Mouse (Mus musculus) cerebellum, adult 11 months (tissue): Measurements from ENCODE around the gene Sf3b1.
"Not testable (repeated sequence)": the region's sequence is repeated elsewhere in the genome, so short reads cannot be mapped to it uniquely, and the experiment has no call there.

Source experiments
- DNase-seq: peaks from one replicate; pipeline ENCODE4 v3.0.0; 2022

The Sf3b1 gene

DNA sequence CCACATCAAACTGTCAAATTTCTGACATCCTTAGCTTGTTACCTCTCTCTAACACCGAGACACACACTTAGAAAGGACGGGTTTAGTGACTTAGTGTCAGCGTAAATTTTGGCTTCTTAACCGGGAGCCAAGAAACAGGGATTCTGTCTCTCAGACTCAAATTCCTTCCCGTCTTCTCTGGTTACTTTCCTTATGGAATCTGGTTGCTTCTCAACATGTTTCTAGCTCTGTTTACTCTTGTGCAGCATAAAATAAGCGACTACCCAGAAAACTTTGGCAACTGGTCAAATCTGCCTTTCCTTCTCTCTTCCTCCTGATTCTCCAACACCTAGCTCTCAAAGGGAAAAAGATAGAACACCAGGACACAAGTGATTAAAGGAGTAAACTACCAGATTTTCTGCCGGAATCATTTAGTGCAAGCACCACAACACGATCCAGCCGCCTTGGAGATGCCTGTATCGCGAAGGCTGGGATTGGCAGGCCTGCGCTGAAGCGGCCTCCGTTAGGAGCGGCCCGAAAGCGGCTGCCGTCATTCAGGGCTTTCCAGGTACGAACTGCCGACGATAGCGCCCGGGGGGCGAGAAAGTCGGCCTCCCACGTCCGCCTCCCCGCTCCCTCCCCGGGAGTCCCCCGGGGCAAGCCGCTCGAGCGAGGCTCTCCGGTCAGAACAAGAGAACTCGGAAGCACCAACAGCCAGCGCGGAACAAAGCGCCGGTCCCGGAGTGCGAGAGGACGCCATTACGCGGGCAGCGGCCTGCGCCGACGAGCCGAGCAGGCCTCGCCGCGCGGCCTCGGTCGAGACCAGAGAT, 633 bp downstream of the Sf3b1 start:
- DNase-seq: no peak

DNA sequence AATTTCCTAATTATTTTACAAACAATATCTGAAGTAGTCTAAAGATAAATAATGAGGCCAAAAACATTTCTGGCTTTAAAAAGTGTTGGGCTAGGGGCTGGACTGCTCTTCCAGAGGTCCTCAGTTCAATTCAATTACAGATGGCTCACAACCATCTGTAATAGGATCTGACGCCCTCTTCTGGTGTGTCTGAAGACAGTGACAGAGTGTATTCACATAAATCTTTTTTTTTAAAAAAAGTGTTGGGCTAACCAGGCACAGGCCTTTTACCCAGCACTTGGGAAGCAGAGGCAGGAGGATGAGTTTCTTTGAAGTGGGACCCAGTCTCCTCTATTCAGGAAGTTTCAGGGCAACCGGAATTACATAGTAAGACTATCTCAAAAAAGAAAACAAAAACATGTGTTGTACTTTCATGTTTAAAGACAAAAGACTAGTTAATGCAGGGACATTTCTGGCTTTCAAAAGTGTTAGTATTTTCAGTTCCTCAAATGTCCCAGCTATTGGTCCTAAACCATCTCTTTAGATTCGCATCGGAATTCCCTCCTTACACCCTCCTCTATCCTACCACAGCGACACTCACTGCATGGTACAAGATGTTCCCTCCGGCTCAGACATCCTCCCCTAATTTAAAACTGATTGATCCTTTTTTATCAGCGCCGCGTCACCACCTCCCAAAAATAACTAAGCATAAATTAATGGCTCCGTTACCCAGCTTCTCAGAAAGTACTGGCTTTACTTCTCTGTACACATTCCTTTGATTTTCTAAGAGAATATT, 1.4 kb downstream of the Sf3b1 start:
- DNase-seq: no peak

DNA sequence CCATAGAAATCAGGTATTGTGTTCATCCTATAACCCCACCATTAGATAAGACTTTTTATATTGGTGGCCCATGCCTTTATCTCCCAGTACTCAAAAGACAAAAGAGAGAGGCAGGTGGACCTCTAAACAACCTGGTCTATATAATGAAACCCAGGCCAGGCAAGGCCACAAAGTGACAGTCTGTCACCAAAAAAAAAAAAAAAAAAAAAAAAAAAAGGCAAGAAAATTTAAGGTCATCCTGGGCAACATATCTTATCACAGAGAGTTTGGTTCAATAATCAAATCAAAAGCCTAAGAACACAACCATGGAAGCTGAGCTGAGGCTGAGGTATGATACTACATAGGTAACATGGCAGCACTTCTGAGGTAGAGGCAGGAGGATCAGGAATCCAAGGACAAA, 5.4 kb downstream of the Sf3b1 start:
- DNase-seq: no peak

DNA sequence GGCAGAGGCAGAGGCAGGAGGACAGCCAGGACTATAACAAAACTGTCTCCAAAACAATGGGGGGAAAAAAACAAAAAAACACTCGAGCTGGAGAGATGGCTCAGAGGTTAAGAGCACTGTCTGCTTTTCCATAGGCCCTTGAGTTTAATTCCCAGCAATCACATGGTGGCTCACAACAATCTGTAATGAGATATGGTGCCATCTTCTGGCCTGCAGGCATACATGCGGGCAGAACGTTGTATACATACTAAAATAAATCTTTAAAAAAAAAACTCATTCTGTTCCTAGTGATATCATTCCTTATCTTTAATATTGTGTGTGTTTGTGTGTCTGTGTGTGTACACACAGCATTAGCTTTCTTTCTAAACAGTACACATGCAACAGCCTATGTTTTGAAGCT, 14.8 kb downstream of the Sf3b1 start:
- DNase-seq: no peak

DNA sequence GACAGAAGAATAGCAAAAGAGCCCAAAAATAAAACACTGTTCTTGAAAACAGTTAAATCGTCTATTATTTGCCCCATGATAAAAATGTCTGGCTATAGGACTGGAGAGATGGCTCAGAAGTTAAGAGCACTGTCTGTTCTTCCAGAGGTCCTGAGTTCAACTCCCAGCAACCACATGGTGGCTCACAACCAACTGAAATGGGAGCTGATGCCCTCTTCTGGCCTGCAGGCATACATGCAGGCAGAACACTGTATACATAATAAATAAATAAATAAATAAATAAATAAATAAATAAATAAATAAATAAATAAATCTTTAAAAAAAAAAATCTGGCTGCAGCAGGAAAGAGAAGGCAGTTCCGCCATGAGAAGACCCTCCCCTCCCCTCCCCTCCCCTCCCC, 19.0 kb downstream of the Sf3b1 start:
- DNase-seq: not testable (repeated sequence)

DNA sequence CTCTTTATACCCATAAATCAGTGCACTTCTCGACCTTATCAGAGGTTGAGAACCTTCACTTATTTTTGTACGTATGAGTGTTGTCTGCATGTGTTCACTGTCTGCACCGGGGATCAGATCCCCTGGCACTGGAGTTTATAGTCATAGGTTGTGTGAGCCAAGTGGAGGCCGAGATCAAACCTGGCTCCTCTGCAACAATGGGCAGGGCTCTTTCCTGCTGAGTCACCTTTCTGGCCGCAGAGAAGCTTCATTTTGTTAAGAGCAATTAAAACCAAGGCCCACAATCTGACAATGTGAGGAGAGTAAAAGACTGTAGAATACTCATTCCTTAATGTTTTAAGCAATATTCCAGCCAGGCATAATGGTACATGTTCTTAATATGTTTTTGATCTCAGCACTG, 33.7 kb downstream of the Sf3b1 start:
- DNase-seq: no peak

DNA sequence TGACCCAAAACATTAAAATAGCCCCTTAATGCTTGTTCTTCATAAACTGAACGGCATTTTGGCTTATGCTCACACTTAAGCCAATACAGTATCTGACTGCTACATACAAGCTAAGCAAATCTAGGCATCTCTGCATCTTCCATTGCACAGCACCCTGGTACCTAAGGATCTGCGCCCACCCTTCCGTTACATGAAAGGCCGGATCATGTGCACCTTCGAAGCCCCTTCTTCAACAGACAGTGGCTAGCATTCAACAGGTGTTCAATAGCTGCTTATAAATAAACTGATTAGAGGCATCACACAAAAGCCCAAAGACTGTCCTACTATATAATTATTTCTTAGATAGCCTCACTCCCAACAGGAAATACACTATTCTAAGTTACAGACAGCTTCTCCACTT, 41.0 kb downstream of the Sf3b1 start:
- no peak for DNase-seq

DNA sequence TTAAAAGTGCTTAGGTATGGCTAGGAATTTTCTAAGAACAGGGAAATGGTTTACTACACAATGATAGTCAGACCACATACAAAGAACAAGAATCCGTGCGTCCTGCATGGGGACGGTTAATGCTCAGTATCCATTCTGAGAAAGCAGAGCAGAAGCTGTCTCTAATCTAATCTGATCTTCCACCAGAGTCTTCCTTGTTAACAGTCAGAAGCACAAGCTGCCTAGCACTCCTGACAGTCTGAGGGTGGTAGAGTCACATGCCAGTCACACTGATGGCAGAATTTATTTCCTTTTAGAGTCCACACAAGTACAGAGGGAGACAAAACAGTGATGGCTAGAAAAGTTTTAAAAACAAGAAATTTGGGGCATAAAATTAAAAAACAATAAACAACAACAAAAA, 41.5 kb downstream of the Sf3b1 start:
- no peak for DNase-seq

DNA sequence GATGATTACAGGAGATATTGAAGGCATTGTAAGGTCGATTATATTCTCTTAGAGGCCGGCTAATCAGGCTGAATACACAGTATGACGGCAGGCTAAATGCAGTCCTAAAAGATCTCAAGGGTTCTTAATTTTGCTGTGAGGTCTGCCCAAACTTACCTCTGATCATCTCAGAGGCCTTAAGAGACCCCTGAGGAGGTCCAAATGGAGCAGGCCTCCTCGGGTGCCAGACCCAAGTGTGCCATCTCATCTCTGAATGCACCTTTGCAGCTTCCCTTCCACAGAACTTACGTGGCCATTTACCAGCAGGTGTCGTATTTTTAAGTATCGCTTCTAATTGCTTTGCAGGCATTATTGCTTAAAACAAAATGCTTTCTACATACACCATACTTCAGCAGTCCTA, 43.1 kb downstream of the Sf3b1 start:
- no peak for DNase-seq

DNA sequence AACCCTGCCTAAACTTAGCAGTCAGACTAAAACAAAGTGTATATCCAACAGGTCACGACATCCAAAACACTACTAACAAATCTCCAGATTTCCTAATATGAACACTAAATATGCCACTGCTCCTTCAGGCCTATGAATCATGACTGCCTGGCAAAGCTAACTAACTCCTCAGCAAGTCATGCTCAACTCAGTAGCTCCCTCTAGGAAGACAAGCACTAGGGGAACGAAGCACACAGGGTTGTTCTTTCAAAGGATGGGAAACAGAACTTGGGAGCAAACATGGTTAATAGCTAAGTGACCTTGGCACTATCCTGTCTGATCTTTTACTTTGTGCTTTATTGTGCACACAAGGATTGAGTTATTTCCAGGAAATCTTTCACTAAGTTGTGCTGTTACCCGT, 43.9 kb downstream of the Sf3b1 start:
- no peak for DNase-seq

DNA sequence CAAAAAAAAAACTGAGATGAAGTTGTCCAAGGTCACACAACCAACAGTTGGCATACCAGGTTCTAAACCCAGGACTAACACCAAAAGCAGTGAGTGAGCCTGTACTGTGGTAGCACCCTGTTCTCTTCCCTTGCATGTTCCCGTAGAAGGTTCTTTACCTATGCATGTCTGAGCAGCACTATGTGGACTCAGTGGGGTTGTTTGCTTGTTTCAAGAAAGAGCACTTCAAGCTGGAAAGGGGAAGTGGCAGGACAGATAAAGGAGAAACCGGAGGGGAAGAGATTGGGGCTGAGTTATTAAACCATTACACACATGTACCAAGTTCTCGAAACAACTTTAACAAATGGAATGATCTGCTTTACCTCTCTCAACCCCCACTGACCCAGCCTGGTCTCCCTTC, 44.6 kb downstream of the Sf3b1 start:
- DNase-seq: no peak

DNA sequence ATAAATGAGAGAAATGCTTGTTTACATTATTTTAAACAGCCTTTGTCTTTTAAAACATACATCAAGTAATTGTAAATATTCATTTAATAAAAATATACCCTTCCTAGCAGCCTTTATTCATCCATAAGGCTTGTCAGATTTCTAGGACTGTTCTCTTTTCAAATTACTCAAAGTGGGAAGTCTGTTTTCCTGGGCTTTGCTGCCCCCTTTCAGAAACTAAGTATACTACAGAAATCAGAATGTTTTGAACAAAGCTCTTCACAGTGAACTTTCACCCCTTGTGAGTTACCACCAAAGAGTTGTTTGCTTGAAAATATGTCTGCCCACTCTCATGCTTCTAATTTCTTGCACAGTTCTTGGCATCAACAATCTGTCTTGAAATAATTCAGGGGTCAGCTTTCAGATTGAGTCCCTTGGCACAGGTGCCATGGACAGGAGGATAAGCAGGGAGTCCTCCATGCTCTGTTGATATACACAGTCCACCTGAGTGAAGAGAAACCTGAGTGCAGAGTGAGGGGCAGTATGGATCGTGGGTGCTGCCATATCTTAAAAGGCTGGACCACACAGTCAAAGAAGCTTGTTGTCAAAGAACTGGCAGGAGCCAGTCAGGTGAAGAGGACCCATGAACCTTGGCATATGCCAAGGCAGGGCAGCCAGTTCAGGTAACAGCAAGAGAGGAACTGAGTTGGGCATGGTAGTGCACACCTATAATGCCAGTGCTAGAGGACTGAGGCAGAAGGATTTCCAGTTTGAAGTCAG, 47.9 kb downstream of the Sf3b1 start:
- DNase-seq: no peak

DNA sequence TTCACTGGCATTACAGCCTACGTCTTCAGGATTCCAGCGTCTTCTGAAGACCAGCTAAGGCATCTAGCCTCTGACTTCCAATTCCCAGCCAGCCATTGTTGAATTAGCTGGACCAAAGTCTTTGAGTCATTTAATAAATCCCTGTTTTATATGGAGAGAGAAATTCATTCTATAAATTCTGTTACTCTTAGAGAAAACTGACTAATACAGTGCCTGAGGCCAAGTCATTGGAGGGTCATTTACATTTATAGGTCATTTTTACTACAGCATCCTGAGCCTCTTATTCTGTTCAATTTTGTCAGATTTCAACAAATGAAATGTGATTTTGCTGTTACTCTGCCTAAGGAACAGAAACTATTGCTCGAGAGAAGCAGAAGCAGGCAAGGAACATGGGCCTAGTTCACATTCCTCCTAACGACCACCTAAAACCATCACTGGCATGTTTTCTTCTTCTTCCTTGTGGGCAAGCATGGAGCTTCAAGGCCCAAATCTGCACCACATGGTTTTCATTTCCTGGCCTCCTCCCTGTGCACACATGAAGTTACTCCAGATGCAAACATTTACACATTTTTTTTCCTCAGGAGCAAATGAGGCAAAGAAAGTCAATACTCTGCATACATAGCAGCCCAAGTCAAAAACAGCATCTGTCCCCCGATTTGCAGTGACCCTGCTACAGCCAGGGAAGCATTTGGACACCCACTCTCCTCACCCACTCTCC, 55.4 kb downstream of the Sf3b1 start:
- no peak for DNase-seq

DNA sequence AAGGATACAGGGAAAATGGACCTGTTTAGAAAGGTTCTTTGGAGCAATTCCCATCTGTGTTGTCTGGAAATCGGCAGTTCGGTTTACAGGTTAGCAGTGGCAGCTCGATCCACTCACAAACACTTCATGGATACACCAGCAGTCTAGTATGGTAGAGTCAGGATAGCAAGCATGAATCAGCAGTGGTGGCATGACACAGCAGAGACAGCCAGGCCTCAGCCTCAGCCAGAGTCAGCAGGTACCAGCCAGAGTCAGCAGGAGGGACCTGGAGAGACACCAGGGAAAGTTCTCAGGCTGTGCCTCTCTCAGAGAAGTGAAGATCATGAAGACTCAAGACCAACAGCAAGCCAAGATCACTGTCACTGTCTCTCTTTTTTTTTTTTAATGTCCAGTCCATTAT, 60.4 kb downstream of the Sf3b1 start:
- no peak for DNase-seq

DNA sequence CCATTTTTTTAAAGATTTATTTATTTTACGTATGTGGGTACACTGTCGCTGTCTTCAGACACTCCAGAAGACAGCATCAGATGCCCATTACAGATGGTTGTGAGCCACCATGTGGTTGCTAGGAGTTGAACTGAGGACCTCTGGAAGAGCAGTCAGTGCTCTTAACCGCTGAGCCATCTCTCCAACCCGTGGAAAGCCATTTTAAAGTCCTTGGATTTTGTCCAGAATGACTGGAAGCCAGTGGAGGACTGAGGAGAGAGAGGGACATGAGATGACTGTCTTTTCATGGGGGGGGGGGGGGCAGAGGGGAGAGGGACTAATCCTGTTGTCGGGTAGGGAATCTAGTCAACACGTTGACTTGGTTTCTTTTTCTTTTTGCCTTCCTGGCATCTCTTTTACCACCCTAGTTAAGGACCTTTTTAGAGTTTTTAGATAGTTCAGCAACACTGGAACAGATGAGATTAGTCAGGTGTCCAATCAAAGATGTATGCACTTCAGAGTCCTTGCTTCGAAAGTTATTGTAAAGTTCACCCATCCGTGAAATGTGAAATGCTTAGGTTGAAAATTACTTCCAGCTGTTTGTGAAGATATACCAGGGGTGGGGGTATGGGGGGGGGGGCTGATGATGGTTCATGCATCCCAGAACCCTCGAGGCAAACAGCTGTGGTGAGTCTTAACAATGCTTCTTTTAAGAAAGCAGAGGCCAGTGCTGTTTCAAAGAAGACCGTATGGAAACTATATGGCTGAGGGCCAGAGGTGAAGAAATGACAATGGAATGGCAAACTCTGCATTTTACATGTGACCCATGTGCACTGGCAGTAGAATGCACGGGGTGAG, 61.9 kb downstream of the Sf3b1 start:
- no peak for DNase-seq

DNA sequence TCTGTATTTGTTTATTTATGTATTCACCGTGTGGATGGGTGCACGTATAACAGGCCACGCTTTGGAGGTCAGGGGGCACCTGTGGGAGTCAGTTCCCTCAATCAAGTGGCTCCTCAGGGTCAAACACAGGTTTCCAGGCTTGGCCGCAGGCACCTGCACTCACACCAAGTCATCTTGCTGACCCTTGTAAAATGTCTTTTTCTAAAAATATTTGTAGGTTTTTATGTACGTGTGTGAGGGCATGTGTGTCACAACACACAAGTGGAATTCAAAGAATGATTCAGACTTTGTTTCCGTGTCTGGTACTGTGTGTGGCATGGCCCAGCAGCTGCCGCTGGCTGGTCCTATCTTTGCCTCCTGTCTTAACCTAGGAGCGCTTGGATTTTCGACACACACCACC, 65.6 kb downstream of the Sf3b1 start:
- no peak for DNase-seq

DNA sequence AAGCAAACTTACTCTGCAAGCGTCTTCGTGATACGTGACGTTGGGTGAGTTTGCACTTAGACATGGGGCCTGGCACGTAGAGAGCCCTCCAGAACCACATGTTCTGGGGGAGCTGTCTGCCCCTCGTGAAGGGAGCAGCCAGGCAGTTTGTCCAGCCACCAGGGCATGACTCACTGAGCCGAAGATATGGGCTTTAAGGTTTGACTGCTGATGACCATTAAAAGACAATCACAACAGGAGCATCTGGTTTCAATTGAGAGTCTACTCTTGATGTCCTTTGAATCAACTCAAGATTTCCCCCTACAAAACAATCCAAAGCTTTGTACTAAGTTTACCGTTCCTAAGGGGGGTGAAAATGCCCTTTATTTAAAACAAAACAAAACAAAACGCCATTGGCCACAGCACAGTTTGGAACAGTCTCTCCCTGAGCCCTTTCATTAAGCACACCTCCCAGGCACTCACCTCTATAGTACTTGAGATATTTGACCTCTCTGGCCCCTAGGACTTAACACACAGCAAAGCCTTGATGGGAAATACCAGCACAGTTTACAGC, 66.6 kb downstream of the Sf3b1 start:
- no peak for DNase-seq

DNA sequence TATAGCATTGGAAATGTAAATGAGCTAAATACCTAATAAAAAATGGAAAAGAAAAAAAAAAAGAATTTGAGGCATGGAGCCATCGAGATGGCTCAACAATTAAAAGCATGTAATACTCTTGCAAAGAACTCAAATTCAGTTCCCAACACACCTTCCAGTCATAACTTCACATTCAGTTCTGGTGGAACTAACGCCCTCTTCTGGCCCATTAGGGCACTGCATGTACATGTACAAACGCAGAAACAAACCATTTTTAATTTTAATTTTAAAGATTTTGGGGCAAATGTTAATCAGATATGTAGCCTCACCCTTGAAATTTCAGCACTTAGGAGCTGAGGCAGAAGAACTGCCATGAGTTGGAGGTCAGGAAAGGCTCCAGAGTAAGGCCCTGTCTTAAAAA, 68.8 kb downstream of the Sf3b1 start:
- DNase-seq: no peak

DNA sequence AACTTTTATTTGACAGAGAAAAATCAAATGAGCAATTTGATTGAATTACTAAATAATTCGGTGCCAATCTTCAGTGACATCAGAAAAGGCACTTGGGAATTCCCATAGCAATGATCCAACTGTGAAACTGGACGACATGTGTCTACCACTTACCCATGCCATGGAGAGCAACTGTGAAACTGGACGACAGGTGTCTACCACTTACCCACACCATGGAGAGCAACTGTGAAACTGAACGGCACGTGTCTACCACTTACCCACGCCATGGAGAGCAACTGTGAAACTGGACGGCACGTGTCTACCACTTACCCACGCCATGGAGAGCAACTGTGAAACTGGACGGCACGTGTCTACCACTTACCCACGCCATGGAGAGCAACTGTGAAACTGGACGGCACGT, 70.3 kb downstream of the Sf3b1 start:
- DNase-seq: not testable (repeated sequence)

DNA sequence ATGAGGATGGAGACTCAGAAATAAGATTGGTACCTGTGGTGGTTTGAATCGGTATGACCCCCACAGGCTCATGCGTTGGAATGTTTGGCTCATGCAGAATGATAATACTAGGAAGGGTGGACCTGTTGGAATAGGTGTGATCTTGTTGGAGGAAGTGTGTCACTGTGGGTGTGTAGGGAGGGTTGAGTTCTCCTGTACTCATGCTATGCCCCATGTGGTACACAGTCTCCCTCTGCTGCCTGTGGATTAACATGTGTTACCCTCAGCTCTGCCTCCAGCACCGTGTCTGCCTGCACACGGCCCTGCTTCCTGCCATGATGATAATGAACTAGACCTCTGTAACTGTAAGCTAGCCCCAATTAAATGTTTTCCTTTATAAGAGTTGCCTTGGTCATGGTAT, 72.4 kb downstream of the Sf3b1 start:
- no peak for DNase-seq

DNA sequence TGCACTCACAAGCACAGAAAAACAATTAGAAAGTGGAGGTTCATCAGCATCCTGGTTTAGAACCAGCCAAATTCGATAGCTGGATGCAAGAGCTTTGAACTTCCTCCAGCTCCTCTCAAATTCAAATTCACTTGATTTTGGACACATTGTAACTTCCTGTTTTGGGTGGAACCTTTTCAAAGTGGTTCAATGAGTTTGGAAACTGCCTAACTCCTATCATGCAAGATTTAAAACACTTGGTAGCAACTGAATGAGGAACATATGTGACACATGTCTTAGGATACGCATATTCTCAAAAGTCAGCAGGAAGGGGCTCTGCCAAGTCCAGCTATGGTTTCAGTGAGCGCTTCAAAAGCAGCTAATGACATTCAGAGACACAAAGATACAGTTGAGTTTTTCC, 82.6 kb downstream of the Sf3b1 start:
- DNase-seq: no peak

DNA sequence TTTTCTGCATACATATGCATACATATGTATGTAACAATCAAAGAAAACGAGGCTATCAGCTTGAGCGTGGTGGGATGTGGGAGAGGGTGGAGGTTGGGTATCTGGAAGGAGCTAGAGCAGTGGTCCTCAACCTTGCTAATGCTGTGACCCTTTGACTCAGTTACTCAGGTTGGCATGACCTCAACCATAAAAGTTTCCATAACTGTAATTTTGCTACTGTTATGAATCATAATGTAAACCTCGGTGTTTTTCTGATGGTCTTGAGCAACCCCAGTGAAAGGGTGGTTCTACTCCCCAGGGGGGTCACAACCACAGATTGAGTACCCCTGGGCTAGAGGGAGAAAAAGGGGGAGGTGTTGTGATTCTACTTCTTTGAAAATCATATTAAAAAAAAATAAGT, 91.8 kb downstream of the Sf3b1 start:
- DNase-seq: no peak
